Mouse (Mus musculus): Measurements from ENCODE around the gene Rsc1a1.

DNA sequence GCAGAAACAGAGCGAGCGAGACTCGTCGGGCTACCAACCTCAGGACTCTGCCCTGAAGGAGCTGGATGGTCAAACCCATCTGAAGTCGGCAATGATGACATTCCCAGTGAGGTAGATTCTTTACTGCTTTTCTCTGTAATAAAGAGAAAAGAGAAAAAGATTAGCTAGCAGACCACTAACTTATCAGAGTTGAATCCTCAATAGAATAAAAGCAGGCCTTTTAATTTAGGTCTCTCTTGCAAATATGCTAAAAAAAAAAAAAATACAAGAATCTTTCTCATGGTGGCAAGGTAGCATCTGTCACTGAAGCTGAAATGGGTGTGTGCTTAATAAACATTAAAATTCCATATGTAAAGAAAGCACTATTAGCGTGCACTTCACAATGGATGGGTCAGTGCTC, at the start of gene Rsc1a1:
- TF ChIP-seq CHD2 (IDR thresholded peaks at IDR 0.05; ENCODE audit: low read depth, low read length) (no peak), HCFC1 (IDR thresholded peaks at IDR 0.05; ENCODE audit: borderline replicate concordance, insufficient read depth, low read length) (no peak), ZNF384 (IDR thresholded peaks at IDR 0.05; ENCODE audit: low read depth, low read length) (no peak), ZC3H11A (IDR thresholded peaks at IDR 0.05; ENCODE audit: borderline replicate concordance, low read depth, low read length) (no peak)
